8 mouse cellular contexts compared by ENCODE assay signal in the genomic region with DNA sequence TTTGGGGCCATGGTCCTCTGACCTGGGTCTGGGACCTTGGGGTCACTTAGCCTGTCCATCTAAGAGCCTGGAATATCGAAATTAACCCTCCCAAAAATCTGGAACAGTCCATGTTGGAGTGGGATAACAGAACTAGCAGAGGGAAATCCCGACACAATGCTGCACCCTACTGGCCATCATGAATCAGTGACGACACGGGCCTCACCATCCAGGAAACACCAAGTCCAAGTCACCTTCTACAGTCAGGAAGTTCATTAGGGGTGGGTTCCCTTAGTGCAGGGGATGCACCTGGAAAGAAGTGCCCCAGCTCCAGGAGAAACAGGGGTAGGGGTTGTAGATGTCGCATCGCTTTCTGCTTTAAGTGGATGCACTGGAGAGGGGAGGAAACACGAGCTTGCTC. TPM values are rescaled to one million over a fixed set of nuclear protein-coding genes. Genes with fewer than 3 reads are reported as not detected.
DNase-seq lines count a peak whose midpoint lies in the region; TF ChIP-seq lines count a peak whose summit lies in the region.

No protein-coding gene starts in this region.

- no peak overlapping the region for H3K4me3 ChIP-seq in ES-E14 (ENCODE audit: insufficient read depth in 1 of 2, low read depth in 1 of 2, low read length in 2 of 2, poor library complexity in 1 of 2, severe bottlenecking in 1 of 2)

- peak; percentile 31 for DNase-seq in ES-E14 (ENCODE audit: low read depth, low spot score)
- DNase-seq in adrenal gland, postnatal 10 days, result peak; percentile 76
- peak; percentile 71 for DNase-seq in embryo, embryonic 9.5 days (ENCODE audit: extremely low spot score)
- peak; percentile 63 to 72 for DNase-seq in heart, postnatal 14 days
- DNase-seq in kidney, postnatal 4 days, result peak; percentile 72 to 80
- DNase-seq in lung, postnatal 10 days, result peak; percentile 76
- DNase-seq in right cerebral cortex, postnatal 10 days (ENCODE audit: low spot score in 2 of 2), result peak; percentile 74 to 80
- DNase-seq in spleen, postnatal 4 days (ENCODE audit: low spot score in 2 of 2), result no peak

- in situ Hi-C loops in ES-E14 (cut with MboI; ENCODE audit: low sequenced_read_pairs in 2 of 2, unreplicated experiment in 2 of 2), result no loop called here

- H3K27ac ChIP-seq in ES-E14 (ENCODE audit: insufficient read depth, low read depth, low read length, poor library complexity, severe bottlenecking), result no peak overlapping the region

- H3K36me3 ChIP-seq in ES-E14 (ENCODE audit: control insufficient read depth, insufficient read depth, low read length, poor library complexity, severe bottlenecking), result no peaks in the 10 kb centered on the region

- H3K9me3 ChIP-seq in ES-E14 (ENCODE audit: control insufficient read depth, insufficient read depth, low read depth, low read length), result no peaks in the 10 kb centered on the region

- intact Hi-C loops in heart, postnatal 14 days (cut with DNase I), result loop anchor here (1.0 to 10.0 kb wide), 3 partner anchors 91 to 219 kb away; no protein-coding TSS in a partner anchor

- peaks cover 0 to 3% of the 10 kb centered on the region in 2 experiments; a peak in 1 of 4 replicates for H3K4me1 ChIP-seq in ES-E14 (ENCODE audit: control insufficient read depth in 2 of 2, insufficient read depth in 2 of 2, low read length in 2 of 2, poor library complexity in 1 of 2)

- H3K9ac ChIP-seq in ES-E14 (ENCODE audit: insufficient read depth, low read depth, low read length, poor library complexity, severe bottlenecking), result no peak overlapping the region

TF ChIP-seq in ES-E14, 5 proteins besides CTCF, POLR2A, EP300 and RAD21:
- TF ChIP-seq ZC3H11A (IDR thresholded peaks at IDR 0.05; ENCODE audit: borderline replicate concordance, low read depth, low read length) (peak; percentile 66; the same call in 1 of the 2 replicates), CHD2 (IDR thresholded peaks at IDR 0.05; ENCODE audit: low read depth, low read length) (no peak)
TF ChIP-seq in ES-E14: peak in this region for 1.

RNA-seq across cellular contexts. Expression of gene Ccdc187, which starts 20.7 kb away (rescaled TPM):
- 0.18 and 0.90 TPM in 2 replicates for total RNA-seq in ES-E14 (2012; rRNA removed)
- 1 to 10 TPM in 1 of 2 experiments, under 1 TPM in 1; 0.81 to 1.5 TPM for total RNA-seq in adrenal gland, postnatal 10 days (2021)
- total RNA-seq in heart, postnatal 14 days (2021), result under 1 TPM; 0.10 to 0.17 TPM

RNA-seq across cellular contexts. Expression of gene Qsox2, which starts 36.3 kb away (rescaled TPM):
- 32.0 and 59.7 TPM in 2 replicates for total RNA-seq in ES-E14 (2012; rRNA removed)
- 10 to 100 TPM; 17.6 to 18.2 TPM for total RNA-seq in adrenal gland, postnatal 10 days (2021)
- 10 to 100 TPM; 13.8 to 16.1 TPM for total RNA-seq in heart, postnatal 14 days (2021)

RNA-seq across cellular contexts. Expression of gene Gpsm1, which starts 41.7 kb away (rescaled TPM):
- 9.4 and 13.9 TPM in 2 replicates for total RNA-seq in ES-E14 (2012; rRNA removed)
- total RNA-seq in adrenal gland, postnatal 10 days (2021), result 10 to 100 TPM; 15.7 to 19.3 TPM
- 100 to 1,000 TPM; 200 to 237 TPM for total RNA-seq in heart, postnatal 14 days (2021)

Comparison
In these comparisons a context has a peak if more than half of its experiments do, and no peak if none do; other contexts are left out.
1. DNase-seq: peak in ES-E14 (single experiment), adrenal gland, postnatal 10 days (single experiment), embryo, embryonic 9.5 days (single experiment), heart, postnatal 14 days (2 of 2), kidney, postnatal 4 days (2 of 2), lung, postnatal 10 days (single experiment) and right cerebral cortex, postnatal 10 days (2 of 2); none in spleen, postnatal 4 days (0 of 2).
2. RNA of gene Gpsm1, which starts 41.7 kb away (total RNA-seq): 200 to 237 TPM in heart, postnatal 14 days; 15.7 to 19.3 TPM in adrenal gland, postnatal 10 days and 9.4 to 13.9 TPM in ES-E14; every median in the first group is over 4 times any median in the second.